Comparison of ENCODE assay signal across 8 mouse cellular contexts in genomic region chr19:59469035-59469949, GRCm38 (mm10). TPM values are rescaled to one million over a fixed set of nuclear protein-coding genes. Genes with fewer than 3 reads are reported as not detected.
DNase-seq lines count a peak whose midpoint lies in the region; ATAC-seq and TF ChIP-seq lines count a peak whose summit lies in the region.

No protein-coding gene starts in this region.

- peak; percentile 52 to 57 for DNase-seq in cerebellum, postnatal 10 days
- no peak for DNase-seq in cerebellum, adult 2 months
- DNase-seq in ES-CJ7 (ENCODE audit: low read depth, low spot score), result peak; percentile 67
- DNase-seq in hindbrain, embryonic 11.5 days (ENCODE audit: low spot score), result peak; percentile 67
- DNase-seq in gastrocnemius, adult 18-20 months (ENCODE audit: low spot score), result no peak
- no peak for DNase-seq in frontal cortex, postnatal 14 days (ENCODE audit: low spot score in 2 of 2)

- TF ChIP-seq CTCF in cerebellum, adult 2 months (IDR thresholded peaks at IDR 0.05; ENCODE audit: borderline replicate concordance, insufficient read depth, low read depth, low read length), result no peak

- ATAC-seq in hindbrain, embryonic 11.5 days (ENCODE audit: low FRiP score), result peak; percentile 58
- ATAC-seq in limb, embryonic 12.5 days (ENCODE audit: insufficient number of reproducible peaks, insufficient read depth, low FRiP score, low TSS enrichment, low read depth), result no peak
- ATAC-seq in stomach, embryonic 16.5 days (ENCODE audit: insufficient read depth, low FRiP score), result 0 out of 2 replicates have a peak, but pooled peaks have one; percentile 40

- no peak overlapping the region for H3K9ac ChIP-seq in hindbrain, embryonic 11.5 days (ENCODE audit: low read depth, low read length)
- H3K9ac ChIP-seq in limb, embryonic 12.5 days (replicated peaks), result no peak overlapping the region; the same call in 1 of the 2 replicates
- no peak overlapping the region for H3K9ac ChIP-seq in stomach, embryonic 16.5 days (ENCODE audit: low read length)

- no peak overlapping the region for H3K27ac ChIP-seq in cerebellum, adult 2 months (ENCODE audit: insufficient read depth, low read length)
- no peak overlapping the region for H3K27ac ChIP-seq in hindbrain, embryonic 11.5 days (ENCODE audit: low read depth, low read length)
- H3K27ac ChIP-seq in limb, embryonic 12.5 days, result no peak overlapping the region
- H3K27ac ChIP-seq in stomach, embryonic 16.5 days (ENCODE audit: low read length), result no peak overlapping the region

- H3K9me3 ChIP-seq in hindbrain, embryonic 11.5 days (ENCODE audit: control insufficient read depth, low read length), result no peaks in the 10 kb centered on the region
- no peaks in the 10 kb centered on the region for H3K9me3 ChIP-seq in limb, embryonic 12.5 days
- no peaks in the 10 kb centered on the region for H3K9me3 ChIP-seq in stomach, embryonic 16.5 days (replicated peaks; ENCODE audit: control insufficient read depth, low read length)

- WGBS in cerebellum, adult 2 months, result 1% methylated on average over 35 of the region's 35 CpGs
- under 1% methylated on average over 35 of the region's 35 CpGs for WGBS in hindbrain, embryonic 11.5 days
- 2% methylated on average over 35 of the region's 35 CpGs for WGBS in limb, embryonic 12.5 days
- WGBS in stomach, embryonic 16.5 days, result 2% methylated on average over 35 of the region's 35 CpGs

- no peaks in the 10 kb centered on the region for H3K36me3 ChIP-seq in hindbrain, embryonic 11.5 days (ENCODE audit: control insufficient read depth, insufficient read depth, low read length)
- no peaks in the 10 kb centered on the region for H3K36me3 ChIP-seq in limb, embryonic 12.5 days
- H3K36me3 ChIP-seq in stomach, embryonic 16.5 days (ENCODE audit: control insufficient read depth, insufficient read depth, low read length), result no peaks in the 10 kb centered on the region

- no peak for TF ChIP-seq POLR2A in cerebellum, adult 2 months (IDR thresholded peaks at IDR 0.05; ENCODE audit: borderline replicate concordance, insufficient read depth, low read length)

- no peaks in the 10 kb centered on the region for H3K4me1 ChIP-seq in cerebellum, adult 2 months (ENCODE audit: control insufficient read depth, insufficient read depth, low read length)
- peaks cover 2% of the 10 kb centered on the region; the same call in 1 of the 2 replicates for H3K4me1 ChIP-seq in hindbrain, embryonic 11.5 days (replicated peaks; ENCODE audit: control insufficient read depth, insufficient read depth, low read length)
- peaks cover 37% of the 10 kb centered on the region for H3K4me1 ChIP-seq in limb, embryonic 12.5 days (replicated peaks)
- no peaks in the 10 kb centered on the region for H3K4me1 ChIP-seq in stomach, embryonic 16.5 days (ENCODE audit: control insufficient read depth, insufficient read depth, low read length)

- peak overlapping the region; percentile 29; the same call in 1 of the 2 replicates for H3K4me2 ChIP-seq in hindbrain, embryonic 11.5 days (replicated peaks; ENCODE audit: low read depth, low read length)
- peak overlapping the region; percentile 58 for H3K4me2 ChIP-seq in limb, embryonic 12.5 days
- peak overlapping the region; percentile 41 for H3K4me2 ChIP-seq in stomach, embryonic 16.5 days (ENCODE audit: low read depth, low read length)

- H3K27me3 ChIP-seq in cerebellum, adult 2 months (ENCODE audit: control insufficient read depth, insufficient read depth, low read length), result no peaks in the 10 kb centered on the region; the same call in 1 of the 2 replicates
- H3K27me3 ChIP-seq in hindbrain, embryonic 11.5 days (ENCODE audit: control insufficient read depth, insufficient read depth, low read length), result peaks cover 84% of the 10 kb centered on the region
- H3K27me3 ChIP-seq in limb, embryonic 12.5 days, result peaks cover 88% of the 10 kb centered on the region
- H3K27me3 ChIP-seq in stomach, embryonic 16.5 days (ENCODE audit: control insufficient read depth, insufficient read depth, low read length), result peaks cover 82% of the 10 kb centered on the region

- H3K4me3 ChIP-seq in cerebellum, adult 2 months (replicated peaks; ENCODE audit: insufficient read depth, low read depth, low read length), result no peak overlapping the region
- peak overlapping the region; percentile 16 for H3K4me3 ChIP-seq in hindbrain, embryonic 11.5 days (ENCODE audit: low read depth, low read length)
- H3K4me3 ChIP-seq in limb, embryonic 12.5 days (replicated peaks), result peak overlapping the region; percentile 28
- peak overlapping the region; percentile 22 for H3K4me3 ChIP-seq in stomach, embryonic 16.5 days (replicated peaks; ENCODE audit: low read length)

RNA-seq across cellular contexts. Expression of gene Emx2, which starts 11.1 kb away (rescaled TPM):
- polyA plus RNA-seq in cerebellum, adult 2 months (2012; rRNA removed), result 0.07 and 0.13 TPM in 2 replicates
- 1.0 and 1.4 TPM in 2 replicates for polyA plus RNA-seq in hindbrain, embryonic 11.5 days (2014; fragmentation: Nextera tagmentation; extraction: Ambion mirVana)
- polyA plus RNA-seq in limb, embryonic 12.5 days (2016; fragmentation: Nextera tagmentation; extraction: Ambion mirVana), result 12.0 and 18.9 TPM in 2 replicates
- 0.25 and 0.56 TPM in 2 replicates for polyA plus RNA-seq in stomach, embryonic 16.5 days (2015; fragmentation: Nextera tagmentation; extraction: Ambion mirVana)
- 1 to 10 TPM; 1.1 to 1.3 TPM for total RNA-seq in gastrocnemius, adult 18-20 months (2021)

Comparison
In these comparisons a context has a peak if more than half of its experiments do, and no peak if none do; other contexts are left out.
1. DNase-seq: peak in cerebellum, postnatal 10 days (2 of 2), ES-CJ7 (single experiment) and hindbrain, embryonic 11.5 days (single experiment); none in cerebellum, adult 2 months (0 of 2), gastrocnemius, adult 18-20 months (single experiment) and frontal cortex, postnatal 14 days (0 of 2).
2. Peak in every context shown above with its lines, with median percentiles within 50 percentile points of each other: H3K4me2 ChIP-seq.